Mouse (Mus musculus) cortical plate, adult 2 months (tissue): Measurements from ENCODE around the gene Mtmr14.

Source experiments
- CTCF ChIP-seq: fragments of 200-500 bp; IDR thresholded peaks from 2 replicates; pipeline ENCODE4 v1.5.1; 2011; ENCODE audit warnings: mild to moderate bottlenecking, control low read depth, low read length; ENCODE audit not compliant: insufficient read depth; ENCODE audit errors: extremely low read depth
- POLR2A ChIP-seq: fragments of 200-500 bp; IDR thresholded peaks from 2 replicates; pipeline ENCODE4 v1.6.1; 2011; ENCODE audit warnings: mild to moderate bottlenecking, low read length, control low read depth; ENCODE audit not compliant: insufficient read depth; ENCODE audit errors: extremely low read depth

DNA sequence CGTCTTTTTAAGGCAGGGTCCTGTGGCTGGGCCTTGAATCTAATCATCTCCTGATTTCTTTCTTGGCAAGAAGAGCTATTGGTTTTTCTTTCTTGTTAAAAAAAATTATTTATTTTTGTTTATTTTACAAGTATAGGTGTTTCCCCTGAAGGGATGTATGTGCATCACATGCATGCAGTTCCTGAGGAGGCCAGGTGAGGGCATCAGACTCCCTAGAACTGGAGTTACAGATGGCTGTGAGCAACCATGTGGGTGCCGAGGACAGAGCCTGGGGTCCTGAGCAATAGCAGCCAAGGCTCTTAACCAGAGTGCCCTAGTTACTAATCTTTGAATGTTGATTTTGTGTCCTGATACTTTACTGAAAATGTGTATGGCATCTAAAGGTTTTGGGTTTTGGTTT, 21.4 kb upstream of the Mtmr14 start:
- no peak for TF ChIP-seq POLR2A
- no peak for TF ChIP-seq CTCF
